ENCODE assay signal across 11 mouse cellular contexts in the genomic region with DNA sequence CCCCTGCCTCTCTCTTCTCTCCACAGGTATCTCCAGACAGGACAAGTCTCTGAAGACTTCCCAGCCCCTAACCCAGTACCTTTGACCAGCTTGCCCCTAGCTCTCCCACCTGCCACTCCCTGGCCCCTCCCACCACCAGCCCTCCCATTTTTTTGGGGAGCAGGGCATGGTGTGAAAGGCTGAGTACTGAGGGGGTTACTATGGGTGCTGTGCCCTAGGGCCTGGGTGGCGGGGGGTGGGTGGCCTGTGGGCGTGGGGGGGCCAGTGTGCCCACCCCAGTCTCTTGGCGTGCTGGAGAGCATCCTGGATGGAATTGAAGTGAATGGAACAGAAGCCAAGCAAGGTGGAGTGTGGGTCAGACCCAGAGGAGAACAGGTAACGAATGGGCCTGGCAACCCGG. TPM values are rescaled to one million over a fixed set of nuclear protein-coding genes. Genes with fewer than 3 reads are reported as not detected.
DNase-seq lines count a peak whose midpoint lies in the region; ATAC-seq and TF ChIP-seq lines count a peak whose summit lies in the region.
"Had no signal": no experiment of that assay in that cellular context is flagged by ENCODE, and none has a peak within 500 bp of the region (broad histone marks: within the 10 kb centered on the region; RNA-seq: fewer than 3 reads in every experiment).

No protein-coding gene starts in this region.

- 0 out of 2 replicates have a peak overlapping the region, but pooled peaks have one; percentile 25 for H3K27ac ChIP-seq in forebrain, embryonic 15.5 days (replicated peaks)
- no peak overlapping the region for H3K27ac ChIP-seq in forebrain, embryonic 12.5 days
- H3K27ac ChIP-seq in layer of hippocampus, adult 2 months, result peak overlapping the region; percentile 97
- H3K27ac ChIP-seq in brown adipose tissue, adult 24 weeks (replicated peaks; ENCODE audit: low read depth, low read length), result peak overlapping the region; percentile 74
- H3K27ac ChIP-seq in hindbrain, postnatal 0 days, result peak overlapping the region; percentile 79

- H3K9me3 ChIP-seq in forebrain, embryonic 15.5 days, result no peaks in the 10 kb centered on the region
- no peaks in the 10 kb centered on the region for H3K9me3 ChIP-seq in forebrain, embryonic 12.5 days
- H3K9me3 ChIP-seq in hindbrain, postnatal 0 days (ENCODE audit: low read length), result no peaks in the 10 kb centered on the region

- peaks cover 66% of the 10 kb centered on the region for H3K4me1 ChIP-seq in forebrain, embryonic 15.5 days
- peaks cover 60% of the 10 kb centered on the region for H3K4me1 ChIP-seq in forebrain, embryonic 12.5 days
- peaks cover 49% of the 10 kb centered on the region for H3K4me1 ChIP-seq in brown adipose tissue, adult 24 weeks (ENCODE audit: control insufficient read depth, insufficient read depth, insufficient read length, low read length)
- H3K4me1 ChIP-seq in hindbrain, postnatal 0 days (ENCODE audit: insufficient read depth, low read length), result peaks cover 51% of the 10 kb centered on the region

- no peak overlapping the region for H3K4me2 ChIP-seq in forebrain, embryonic 15.5 days (replicated peaks)
- no peak overlapping the region for H3K4me2 ChIP-seq in forebrain, embryonic 12.5 days
- no peak overlapping the region for H3K4me2 ChIP-seq in hindbrain, postnatal 0 days (ENCODE audit: low read depth, low read length)

- DNase-seq in layer of hippocampus, adult 2 months (ENCODE audit: low spot score in 2 of 2), result no peak
- no peak for DNase-seq in layer of hippocampus, adult 9-11 months
- DNase-seq in hindbrain, postnatal 0 days (ENCODE audit: low spot score), result no peak
- no peak for DNase-seq in thymus, postnatal 4 days
- no peak for DNase-seq in right cerebral cortex, postnatal 10 days (ENCODE audit: low spot score in 2 of 2)
- DNase-seq: adrenal gland, adult 2 months; gastrocnemius, postnatal 14 days; right cerebral cortex, adult 18-20 months had no signal

- H3K36me3 ChIP-seq in forebrain, embryonic 15.5 days, result peaks cover 33% of the 10 kb centered on the region
- H3K36me3 ChIP-seq in forebrain, embryonic 12.5 days (replicated peaks), result peaks cover 31% of the 10 kb centered on the region
- peaks cover 21% of the 10 kb centered on the region for H3K36me3 ChIP-seq in hindbrain, postnatal 0 days (ENCODE audit: insufficient read depth, low read length)

- H3K4me3 ChIP-seq in forebrain, embryonic 15.5 days, result no peak overlapping the region
- H3K4me3 ChIP-seq in forebrain, embryonic 12.5 days (replicated peaks), result no peak overlapping the region
- H3K4me3 ChIP-seq in layer of hippocampus, adult 2 months, result no peak overlapping the region
- H3K4me3 ChIP-seq in brown adipose tissue, adult 24 weeks (ENCODE audit: insufficient read depth, low read depth, low read length), result no peak overlapping the region
- no peak overlapping the region for H3K4me3 ChIP-seq in hindbrain, postnatal 0 days (ENCODE audit: low read length)

- TF ChIP-seq CTCF in layer of hippocampus, adult 2 months (conservative IDR thresholded peaks at IDR 0.05), result no peak
- no peak for TF ChIP-seq CTCF in hindbrain, postnatal 0 days (IDR thresholded peaks at IDR 0.05; ENCODE audit: low read depth)

- H3K27me3 ChIP-seq in forebrain, embryonic 15.5 days, result no peaks in the 10 kb centered on the region
- no peaks in the 10 kb centered on the region for H3K27me3 ChIP-seq in forebrain, embryonic 12.5 days
- H3K27me3 ChIP-seq in hindbrain, postnatal 0 days (ENCODE audit: insufficient read depth, low read length), result no peaks in the 10 kb centered on the region

- WGBS in forebrain, embryonic 15.5 days, result 87% methylated on average over 5 of the region's 5 CpGs
- WGBS in forebrain, embryonic 12.5 days, result 92% methylated on average over 5 of the region's 5 CpGs
- WGBS in hindbrain, postnatal 0 days, result 85% methylated on average over 5 of the region's 5 CpGs

- no peak overlapping the region for H3K9ac ChIP-seq in forebrain, embryonic 15.5 days (replicated peaks)
- H3K9ac ChIP-seq in forebrain, embryonic 12.5 days, result no peak overlapping the region
- no peak overlapping the region for H3K9ac ChIP-seq in hindbrain, postnatal 0 days (replicated peaks; ENCODE audit: low read length)

- no peak for ATAC-seq in forebrain, embryonic 15.5 days (replicated peaks)
- no peak for ATAC-seq in forebrain, embryonic 12.5 days (ENCODE audit: low FRiP score)
- no peak for ATAC-seq in hindbrain, postnatal 0 days

RNA-seq across cellular contexts. Expression of a gene that starts 12.8 kb away (rescaled TPM):
- polyA plus RNA-seq in forebrain, embryonic 15.5 days (2015; fragmentation: Nextera tagmentation; extraction: Ambion mirVana), result 164 and 166 TPM in 2 replicates
- polyA plus RNA-seq in forebrain, embryonic 12.5 days (2016; fragmentation: Nextera tagmentation; extraction: Ambion mirVana), result 53.4 and 59.8 TPM in 2 replicates
- total RNA-seq in layer of hippocampus, adult 2 months (2021), result 1,000 to 10,000 TPM in 1 of 2 experiments, 100 to 1,000 TPM in 1; 996 to 1,082 TPM
- 64.4 and 82.3 TPM in 2 replicates for polyA plus RNA-seq in brown adipose tissue, adult 24 weeks (2012; ENCODE audit: insufficient read depth, insufficient read length, missing spikeins)
- total RNA-seq in hindbrain, postnatal 0 days (2014; rRNA removed), result 725 and 812 TPM in 2 replicates
- polyA plus RNA-seq in hindbrain, postnatal 0 days (2015; fragmentation: Nextera tagmentation; extraction: Ambion mirVana), result 160 TPM in 2 replicates

RNA-seq across cellular contexts. Expression of a gene that starts 21.9 kb away (rescaled TPM):
- polyA plus RNA-seq in forebrain, embryonic 15.5 days (2015; fragmentation: Nextera tagmentation; extraction: Ambion mirVana), result 3.6 TPM in 2 replicates
- 2.1 and 2.2 TPM in 2 replicates for polyA plus RNA-seq in forebrain, embryonic 12.5 days (2016; fragmentation: Nextera tagmentation; extraction: Ambion mirVana)
- total RNA-seq in layer of hippocampus, adult 2 months (2021), result 10 to 100 TPM; 93.2 to 94.0 TPM
- polyA plus RNA-seq in brown adipose tissue, adult 24 weeks (2012; ENCODE audit: insufficient read depth, insufficient read length, missing spikeins), result 78.3 and 90.9 TPM in 2 replicates
- total RNA-seq in hindbrain, postnatal 0 days (2014; rRNA removed), result 7.5 and 8.6 TPM in 2 replicates
- polyA plus RNA-seq in hindbrain, postnatal 0 days (2015; fragmentation: Nextera tagmentation; extraction: Ambion mirVana), result 10.2 and 13.5 TPM in 2 replicates

RNA-seq across cellular contexts. Expression of a gene that starts 24.0 kb away (rescaled TPM):
- 85.1 and 93.6 TPM in 2 replicates for polyA plus RNA-seq in forebrain, embryonic 15.5 days (2015; fragmentation: Nextera tagmentation; extraction: Ambion mirVana)
- polyA plus RNA-seq in forebrain, embryonic 12.5 days (2016; fragmentation: Nextera tagmentation; extraction: Ambion mirVana), result 88.1 and 95.0 TPM in 2 replicates
- 100 to 1,000 TPM; 146 to 148 TPM for total RNA-seq in layer of hippocampus, adult 2 months (2021)
- 18.4 and 24.7 TPM in 2 replicates for polyA plus RNA-seq in brown adipose tissue, adult 24 weeks (2012; ENCODE audit: insufficient read depth, insufficient read length, missing spikeins)
- 63.2 and 88.6 TPM in 2 replicates for total RNA-seq in hindbrain, postnatal 0 days (2014; rRNA removed)
- 47.1 and 48.3 TPM in 2 replicates for polyA plus RNA-seq in hindbrain, postnatal 0 days (2015; fragmentation: Nextera tagmentation; extraction: Ambion mirVana)

RNA-seq across cellular contexts. Expression of a gene that starts 42.1 kb away (rescaled TPM):
- 30.2 and 31.7 TPM in 2 replicates for polyA plus RNA-seq in forebrain, embryonic 15.5 days (2015; fragmentation: Nextera tagmentation; extraction: Ambion mirVana)
- polyA plus RNA-seq in forebrain, embryonic 12.5 days (2016; fragmentation: Nextera tagmentation; extraction: Ambion mirVana), result 39.3 and 39.9 TPM in 2 replicates
- 100 to 1,000 TPM; 168 to 178 TPM for total RNA-seq in layer of hippocampus, adult 2 months (2021)
- 36.3 and 40.8 TPM in 2 replicates for polyA plus RNA-seq in brown adipose tissue, adult 24 weeks (2012; ENCODE audit: insufficient read depth, insufficient read length, missing spikeins)
- total RNA-seq in hindbrain, postnatal 0 days (2014; rRNA removed), result 77.7 and 94.3 TPM in 2 replicates
- polyA plus RNA-seq in hindbrain, postnatal 0 days (2015; fragmentation: Nextera tagmentation; extraction: Ambion mirVana), result 25.0 and 25.4 TPM in 2 replicates

RNA-seq across cellular contexts. Expression of a gene that starts 51.4 kb away (rescaled TPM):
- 53.5 and 53.9 TPM in 2 replicates for polyA plus RNA-seq in forebrain, embryonic 15.5 days (2015; fragmentation: Nextera tagmentation; extraction: Ambion mirVana)
- polyA plus RNA-seq in forebrain, embryonic 12.5 days (2016; fragmentation: Nextera tagmentation; extraction: Ambion mirVana), result 63.2 and 67.4 TPM in 2 replicates
- 10 to 100 TPM; 61.0 to 62.1 TPM for total RNA-seq in layer of hippocampus, adult 2 months (2021)
- 9.2 and 16.9 TPM in 2 replicates for polyA plus RNA-seq in brown adipose tissue, adult 24 weeks (2012; ENCODE audit: insufficient read depth, insufficient read length, missing spikeins)
- 24.4 and 74.0 TPM in 2 replicates for total RNA-seq in hindbrain, postnatal 0 days (2014; rRNA removed)
- polyA plus RNA-seq in hindbrain, postnatal 0 days (2015; fragmentation: Nextera tagmentation; extraction: Ambion mirVana), result 35.4 and 35.7 TPM in 2 replicates
